ENCODE assay signal across 24 mouse cellular contexts in the genomic region with DNA sequence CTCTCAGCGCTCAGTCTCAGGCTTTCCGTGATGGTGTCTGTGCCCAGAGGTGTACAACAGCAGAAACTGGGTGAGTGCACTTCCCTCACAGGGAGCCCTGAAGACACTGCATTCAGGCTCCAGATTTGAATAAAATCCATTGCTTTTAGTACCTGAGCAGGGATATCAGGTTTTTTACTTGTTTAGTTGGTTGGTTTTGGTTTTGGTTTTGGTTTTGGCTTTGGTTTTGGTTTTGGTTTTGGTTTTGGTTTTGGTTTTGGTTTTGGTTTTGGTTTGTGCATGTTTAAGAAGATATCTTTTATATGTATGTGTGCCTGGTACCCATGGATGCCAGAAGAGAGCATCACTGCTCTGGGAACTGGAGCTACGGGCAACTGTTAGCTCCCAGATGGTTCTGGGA. TPM values are rescaled to one million over a fixed set of nuclear protein-coding genes. Genes with fewer than 3 reads are reported as not detected.
DNase-seq lines count a peak whose midpoint lies in the region; ATAC-seq and TF ChIP-seq lines count a peak whose summit lies in the region.
"Had no signal": no experiment of that assay in that cellular context is flagged by ENCODE, and none has a peak within 500 bp of the region (broad histone marks: within the 10 kb centered on the region; RNA-seq: fewer than 3 reads in every experiment).

No protein-coding gene starts in this region.

- H3K4me3 ChIP-seq in megakaryocyte, embryonic 14.5 days (replicated peaks), result peak overlapping the region; percentile 14
- 0 out of 2 replicates have a peak overlapping the region, but pooled peaks have one; percentile 8 for H3K4me3 ChIP-seq in E14TG2a.4 (replicated peaks; ENCODE audit: low read length)
- H3K4me3 ChIP-seq: embryonic facial prominence, embryonic 10.5 days; embryonic facial prominence, embryonic 13.5 days; erythroblast, embryonic 14.5 days; forebrain, embryonic 12.5 days; forebrain, embryonic 15.5 days; gastrocnemius, adult 2 months; hindbrain, embryonic 12.5 days; hindbrain, embryonic 15.5 days; intestine, embryonic 15.5 days had no signal

- H3K27me3 ChIP-seq in megakaryocyte, embryonic 14.5 days (replicated peaks), result no peaks in the 10 kb centered on the region
- no peaks in the 10 kb centered on the region for H3K27me3 ChIP-seq in E14TG2a.4 (ENCODE audit: insufficient read depth, low read length)
- H3K27me3 ChIP-seq in splenic B cell, adult 2 months (ENCODE audit: control insufficient read depth, insufficient read depth, low read length, poor library complexity, severe bottlenecking), result no peaks in the 10 kb centered on the region
- H3K27me3 ChIP-seq: embryonic facial prominence, embryonic 13.5 days; forebrain, embryonic 12.5 days; forebrain, embryonic 15.5 days; hindbrain, embryonic 12.5 days; hindbrain, embryonic 15.5 days; intestine, embryonic 15.5 days had no signal

- peaks cover 53% of the 10 kb centered on the region for H3K36me3 ChIP-seq in megakaryocyte, embryonic 14.5 days (replicated peaks; ENCODE audit: low read length)
- H3K36me3 ChIP-seq in E14TG2a.4 (ENCODE audit: insufficient read depth, low read length), result peaks cover 71% of the 10 kb centered on the region
- peaks cover 6% of the 10 kb centered on the region; the same call in 1 of the 2 replicates for H3K36me3 ChIP-seq in splenic B cell, adult 2 months (ENCODE audit: control insufficient read depth, insufficient read depth, low read length, poor library complexity, severe bottlenecking)
- H3K36me3 ChIP-seq: hindbrain, embryonic 15.5 days; intestine, embryonic 15.5 days had no signal

- H3K4me1 ChIP-seq in megakaryocyte, embryonic 14.5 days, result peaks cover 23% of the 10 kb centered on the region
- peaks cover 45% of the 10 kb centered on the region for H3K4me1 ChIP-seq in E14TG2a.4 (replicated peaks; ENCODE audit: low read depth, low read length)
- H3K4me1 ChIP-seq: embryonic facial prominence, embryonic 13.5 days; intestine, embryonic 15.5 days had no signal

- H3K9me3 ChIP-seq in megakaryocyte, embryonic 14.5 days, result no peaks in the 10 kb centered on the region
- no peaks in the 10 kb centered on the region for H3K9me3 ChIP-seq in E14TG2a.4 (ENCODE audit: low read length)
- H3K9me3 ChIP-seq: embryonic facial prominence, embryonic 10.5 days; embryonic facial prominence, embryonic 13.5 days; forebrain, embryonic 12.5 days; forebrain, embryonic 15.5 days; hindbrain, embryonic 12.5 days; hindbrain, embryonic 15.5 days; intestine, embryonic 15.5 days had no signal

- peak; percentile 31 for DNase-seq in splenic B cell, adult 2 months (ENCODE audit: low read depth, low spot score)
- no peak for DNase-seq in frontal cortex, postnatal 25 days (ENCODE audit: low spot score in 2 of 2)
- no peak for DNase-seq in layer of hippocampus, postnatal 36 days
- DNase-seq: adrenal gland, adult 2 months; adrenal gland, postnatal 14 days; cerebellum, adult 11 months; cerebellum, adult 8-10 months; cerebellum, postnatal 10 days; cerebellum, postnatal 36 days; embryo, embryonic 11 days; gastrocnemius, adult 2 months; gastrocnemius, postnatal 14 days had no signal

- ATAC-seq in megakaryocyte, adult 5-6 weeks (ENCODE audit: poor library complexity, severe bottlenecking), result no peak
- ATAC-seq: forebrain, embryonic 15.5 days; intestine, embryonic 15.5 days had no signal

- no peak for TF ChIP-seq CTCF in E14TG2a.4 (conservative IDR thresholded peaks at IDR 0.05; ENCODE audit: low read length)

RNA-seq across cellular contexts. Expression of gene Dleu7, which starts 58.0 kb away (rescaled TPM):
- polyA plus RNA-seq in megakaryocyte, embryonic 14.5 days (2012; ENCODE audit: insufficient read depth, low replicate concordance), result 0.07 TPM in 1 of 2 replicates, not detected in the other
- total RNA-seq in megakaryocyte, adult 5-6 weeks (2015), result 0.25 TPM in 1 of 2 replicates, not detected in the other
- not detected in 2 replicates for total RNA-seq in megakaryocyte, adult 5-6 weeks (2017)
- 1 to 10 TPM; 5.5 to 6.2 TPM for total RNA-seq in layer of hippocampus, postnatal 36 days (2021)
- total RNA-seq: adrenal gland, postnatal 14 days; gastrocnemius, adult 2 months; gastrocnemius, postnatal 14 days; MEL had no signal
- polyA plus RNA-seq: adrenal gland, adult 2 months; erythroblast, embryonic 14.5 days had no signal

RNA-seq across cellular contexts. Expression of gene Rnaseh2b, which starts 58.5 kb away (rescaled TPM):
- 6.5 TPM in 1 of 2 replicates, not detected in the other for polyA plus RNA-seq in megakaryocyte, embryonic 14.5 days (2012; ENCODE audit: insufficient read depth, low replicate concordance)
- 96.0 and 106 TPM in 2 replicates for total RNA-seq in megakaryocyte, adult 5-6 weeks (2015)
- total RNA-seq in megakaryocyte, adult 5-6 weeks (2017), result 60.5 and 61.5 TPM in 2 replicates
- 10 to 100 TPM; 10.4 to 13.0 TPM for total RNA-seq in layer of hippocampus, postnatal 36 days (2021)

Comparison
In these comparisons a context has a peak if more than half of its experiments do, and no peak if none do; other contexts are left out.
1. RNA of gene Dleu7, which starts 58.0 kb away (total RNA-seq): 5.5 to 6.2 TPM in layer of hippocampus, postnatal 36 days; 0.25 TPM in megakaryocyte, adult 5-6 weeks; every median in the first group is over 4 times any median in the second.
2. RNA of gene Rnaseh2b, which starts 58.5 kb away (total RNA-seq): 60.5 to 106 TPM in megakaryocyte, adult 5-6 weeks; 10.4 to 13.0 TPM in layer of hippocampus, postnatal 36 days; every median in the first group is over 4 times any median in the second.